Mouse (Mus musculus) liver, postnatal 0 days (tissue): ENCODE measurements at regions not wholly inside any gene's neighbourhood (a gene's known extent, or its start where the extent isn't known, plus 50 kb on each side); places are given as distances from the start of the nearest gene placed in this dataset.

Source experiments
- CTCF ChIP-seq: sonication (generic); IDR thresholded peaks from 2 replicates; pipeline ENCODE4 v1.5.1; 2016; ENCODE audit warnings: antibody characterized with exemption, low read depth
- EP300 ChIP-seq: IDR thresholded peaks from 2 replicates; pipeline ENCODE4 v1.6.1; 2016; ENCODE audit warnings: antibody characterized with exemption, low read depth, mild to moderate bottlenecking

- no peak for TF ChIP-seq CTCF
- TF ChIP-seq EP300: no peak
These were observed 111.2 kb upstream of the Gm12830 start for GRCm38 (mm10) chr4:114710182-114710909.
